8 mouse cellular contexts compared by ENCODE assay signal in the genomic region with DNA sequence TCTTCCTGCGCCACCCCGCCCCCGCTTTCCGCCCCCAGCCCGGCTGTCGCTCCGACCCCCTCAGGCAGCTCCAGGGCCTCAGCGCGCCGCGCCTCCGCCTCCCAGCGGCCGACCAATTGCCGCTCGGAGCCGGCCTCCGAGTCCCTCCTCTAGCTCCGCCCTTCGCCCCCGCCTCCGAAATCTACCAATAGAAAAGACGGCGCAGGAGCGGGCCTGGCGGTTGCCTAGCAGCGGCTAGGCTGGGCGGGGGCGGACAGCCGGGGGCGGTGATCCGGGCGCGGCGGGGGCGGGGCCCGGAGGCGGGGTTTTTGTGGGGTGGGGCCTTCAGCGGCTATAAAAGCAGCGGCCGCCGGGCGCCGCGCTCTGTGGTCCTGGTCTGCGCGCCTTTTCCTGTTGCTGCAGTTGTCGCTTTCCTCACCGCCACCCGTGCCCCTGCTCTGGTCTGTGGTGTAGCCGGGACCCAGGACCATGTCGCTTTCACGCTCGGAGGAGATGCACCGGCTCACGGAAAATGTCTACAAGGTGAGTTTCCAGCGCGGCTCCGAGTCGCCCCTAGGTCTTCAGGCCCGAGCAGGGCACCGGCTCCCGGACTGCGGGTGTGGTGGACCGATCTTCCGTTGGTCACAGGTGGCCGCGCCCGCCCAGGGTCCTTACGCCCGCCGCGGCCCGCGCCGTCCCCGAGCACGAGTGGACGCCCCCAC. TPM values are rescaled to one million over a fixed set of nuclear protein-coding genes. Genes with fewer than 3 reads are reported as not detected.
A peak's percentile ranks its signal among the peaks of the same experiment; 100 is the strongest.
DNase-seq lines count a peak whose midpoint lies in the region; ATAC-seq lines count a peak whose summit lies in the region.

Gene Baiap2, plus strand, starts transcription at position 37 of the 701 bp plus-strand sequence.

- DNase-seq in CD4-positive helper T cell, adult 2 months (ENCODE audit: low read depth, low spot score) = peak; percentile 99
- DNase-seq in brain, embryonic 18.5 days (ENCODE audit: low read depth, low spot score) = peak; percentile 98
- DNase-seq in kidney, postnatal 10 days = peak; percentile 100
- DNase-seq in natural killer cell, adult 2 months (ENCODE audit: low spot score in 2 of 2) = peak; percentile 97 to 99

- peak within 1 kb of the TSS; percentile 99 for H3K4me2 ChIP-seq in heart, embryonic 13.5 days
- H3K4me2 ChIP-seq in liver, embryonic 12.5 days = peak within 1 kb of the TSS; percentile 97
- H3K4me2 ChIP-seq in stomach, embryonic 15.5 days = peak within 1 kb of the TSS; percentile 96

- H3K4me3 ChIP-seq in heart, embryonic 13.5 days = peak within 1 kb of the TSS; percentile 83
- peak within 1 kb of the TSS; percentile 68 for H3K4me3 ChIP-seq in liver, embryonic 12.5 days
- peak within 1 kb of the TSS; percentile 84 for H3K4me3 ChIP-seq in stomach, embryonic 15.5 days (replicated peaks)

- peaks cover 56% of the 10 kb centered on the region for H3K4me1 ChIP-seq in heart, embryonic 13.5 days
- H3K4me1 ChIP-seq in liver, embryonic 12.5 days = peaks cover 73% of the 10 kb centered on the region
- H3K4me1 ChIP-seq in stomach, embryonic 15.5 days = peaks cover 54% of the 10 kb centered on the region

- no peaks in the 10 kb centered on the region for H3K36me3 ChIP-seq in heart, embryonic 13.5 days
- H3K36me3 ChIP-seq in liver, embryonic 12.5 days = no peaks in the 10 kb centered on the region
- H3K36me3 ChIP-seq in stomach, embryonic 15.5 days = no peaks in the 10 kb centered on the region

- peak within 1 kb of the TSS; percentile 91 for H3K9ac ChIP-seq in heart, embryonic 13.5 days
- H3K9ac ChIP-seq in liver, embryonic 12.5 days = peak within 1 kb of the TSS; percentile 73
- H3K9ac ChIP-seq in stomach, embryonic 15.5 days = peak within 1 kb of the TSS; percentile 76

- peak; percentile 94 for ATAC-seq in erythroid progenitor cell, adult 5-6 weeks (replicated peaks; ENCODE audit: low FRiP score, poor library complexity, severe bottlenecking)
- peak; percentile 93 for ATAC-seq in heart, embryonic 13.5 days (ENCODE audit: extremely low read depth, insufficient number of reproducible peaks, low FRiP score, low TSS enrichment)
- peak; percentile 93 for ATAC-seq in liver, embryonic 12.5 days
- peak; percentile 92 for ATAC-seq in stomach, embryonic 15.5 days (ENCODE audit: insufficient read depth, low FRiP score, low read depth)

- H3K27ac ChIP-seq in heart, embryonic 13.5 days (replicated peaks) = peak within 1 kb of the TSS; percentile 67
- peak within 1 kb of the TSS; percentile 53 for H3K27ac ChIP-seq in liver, embryonic 12.5 days
- peak within 1 kb of the TSS; percentile 89 for H3K27ac ChIP-seq in stomach, embryonic 15.5 days

- WGBS in heart, embryonic 13.5 days = under 1% methylated on average over 78 of the region's 79 CpGs
- WGBS in liver, embryonic 12.5 days (ENCODE audit: insufficient replicate concordance) = under 1% methylated on average over 79 of the region's 79 CpGs
- WGBS in stomach, embryonic 15.5 days = under 1% methylated on average over 79 of the region's 79 CpGs

- H3K9me3 ChIP-seq in heart, embryonic 13.5 days = no peaks in the 10 kb centered on the region
- no peaks in the 10 kb centered on the region for H3K9me3 ChIP-seq in liver, embryonic 12.5 days (replicated peaks)
- no peaks in the 10 kb centered on the region for H3K9me3 ChIP-seq in stomach, embryonic 15.5 days

- H3K27me3 ChIP-seq in heart, embryonic 13.5 days (replicated peaks) = peaks cover 42% of the 10 kb centered on the region
- peaks cover 69% of the 10 kb centered on the region for H3K27me3 ChIP-seq in liver, embryonic 12.5 days (replicated peaks)
- H3K27me3 ChIP-seq in stomach, embryonic 15.5 days (replicated peaks) = no peaks in the 10 kb centered on the region

RNA-seq across cellular contexts. Expression of gene Baiap2, which starts in this region (rescaled TPM):
- total RNA-seq in erythroid progenitor cell, adult 5-6 weeks (2015; ENCODE audit: low replicate concordance) = 1.3 and 1.4 TPM in 2 replicates
- total RNA-seq in erythroid progenitor cell, adult 5-6 weeks (2017; ENCODE audit: low replicate concordance) = 3.2 and 5.3 TPM in 2 replicates
- polyA plus RNA-seq in heart, embryonic 13.5 days (2015; fragmentation: Nextera tagmentation; extraction: Ambion mirVana) = 12.3 and 12.4 TPM in 2 replicates
- 6.2 and 7.0 TPM in 2 replicates for polyA plus RNA-seq in liver, embryonic 12.5 days (2016; fragmentation: Nextera tagmentation; extraction: Ambion mirVana)
- polyA plus RNA-seq in stomach, embryonic 15.5 days (2015; fragmentation: Nextera tagmentation; extraction: Ambion mirVana) = 24.8 and 30.9 TPM in 2 replicates

Comparison
In these comparisons a context has a peak if more than half of its experiments do, and no peak if none do; other contexts are left out.
1. Peak in every context shown above with its lines: DNase-seq, ATAC-seq, H3K4me3 ChIP-seq and H3K27ac ChIP-seq.